Mouse (Mus musculus) midbrain, embryonic 13.5 days (tissue): ENCODE results near the gene Tle4. TPM values are rescaled to one million over a fixed set of nuclear protein-coding genes. Genes with fewer than 3 reads are reported as not detected.
A peak's percentile ranks its signal among the peaks of the same experiment; 100 is the strongest.

Experiments used
- ATAC-seq: fragments of 200-750 bp; cut with Nextera tagmentation; 2 replicates; pipeline ENCODE4 v1.8.0; 2017; ENCODE audit warnings: mild to moderate bottlenecking, moderate TSS enrichment, moderate library complexity
- H3K27ac ChIP-seq: fragments of 300-500 bp; sonication (generic); 2 replicates; pipeline ENCODE4 v1.5.1; 2015; ENCODE audit warnings: inconsistent platforms, mild to moderate bottlenecking, moderate library complexity
- H3K27me3 ChIP-seq: fragments of 300-500 bp; sonication (generic); 2 replicates; pipeline ENCODE4 v1.6.1; 2015; ENCODE audit warnings: mild to moderate bottlenecking, inconsistent platforms
- H3K36me3 ChIP-seq: fragments of 300-500 bp; sonication (generic); 2 replicates; pipeline ENCODE4 v1.6.1; 2015; ENCODE audit warnings: mild to moderate bottlenecking, inconsistent platforms
- H3K4me1 ChIP-seq: fragments of 300-500 bp; sonication (generic); replicated peaks from 2 replicates; pipeline ENCODE4 v1.6.1; 2015; ENCODE audit warnings: inconsistent platforms
- H3K4me2 ChIP-seq: fragments of 300-500 bp; sonication (generic); replicated peaks from 2 replicates; pipeline ENCODE4 v1.6.1; 2015; ENCODE audit warnings: moderate library complexity, mild to moderate bottlenecking, inconsistent platforms
- H3K4me3 ChIP-seq: fragments of 300-500 bp; sonication (generic); replicated peaks from 2 replicates; pipeline ENCODE4 v1.5.1; 2015; ENCODE audit warnings: mild to moderate bottlenecking, inconsistent platforms
- H3K9ac ChIP-seq: fragments of 300-500 bp; sonication (generic); replicated peaks from 2 replicates; pipeline ENCODE4 v1.6.1; 2015; ENCODE audit warnings: mild to moderate bottlenecking, inconsistent platforms
- H3K9me3 ChIP-seq: fragments of 300-500 bp; sonication (generic); 2 replicates; pipeline ENCODE4 v1.6.1; 2016; ENCODE audit warnings: mild to moderate bottlenecking, inconsistent platforms
- WGBS: fragments of 180-500 bp; shearing (Covaris S2); methylation state at CpG from one replicate; pipeline ENCODE4 v1.1.7; 2015; 5-methylcytosine and 5-hydroxymethylcytosine counted together
- polyA plus RNA-seq: library from polyadenylated mRNA; unstranded; fragments of >200 nt; fragmentation: Nextera tagmentation; extraction: Ambion mirVana; gene quantifications from 2 replicates; pipeline ENCODE4 v1.2.1, GENCODE M21; 2015

The Tle4 gene
- polyA plus RNA-seq, 1 experiment from 2014 or later, result 36.1 TPM

GRCm38 (mm10) chr19:14547133-14547842 is 50.6 kb downstream of the Tle4 start:
- H3K27me3 ChIP-seq, result no peaks in the 10 kb centered on the region
- no peak overlapping the region for H3K27ac ChIP-seq
- H3K4me1 ChIP-seq, result peaks cover 11% of the 10 kb centered on the region
- WGBS, result 93% methylated on average over 8 of the region's 8 CpGs
- H3K4me2 ChIP-seq, result no peak overlapping the region
- H3K36me3 ChIP-seq, result no peaks in the 10 kb centered on the region
- no peak overlapping the region for H3K9ac ChIP-seq
- H3K4me3 ChIP-seq, result no peak overlapping the region
- ATAC-seq, result no peak
- H3K9me3 ChIP-seq, result no peaks in the 10 kb centered on the region

- Histone ChIP-seq H3K9ac (no peak overlapping the region), H3K4me2 (no peak overlapping the region), H3K27me3 (no peaks in the 10 kb centered on the region), H3K36me3 (no peaks in the 10 kb centered on the region), H3K4me3 (no peak overlapping the region), H3K4me1 (peaks cover 17% of the 10 kb centered on the region), H3K9me3 (no peaks in the 10 kb centered on the region), H3K27ac (no peak overlapping the region)
- ATAC-seq, result no peak
- 84% methylated on average over 1 of the region's 1 CpGs for WGBS
Measured at GRCm38 (mm10) chr19:14545485-14545884, 52.4 kb downstream of the Tle4 start.

- no peak overlapping the region for H3K27ac ChIP-seq
- H3K36me3 ChIP-seq, result no peaks in the 10 kb centered on the region
- no peaks in the 10 kb centered on the region for H3K27me3 ChIP-seq
- H3K9me3 ChIP-seq, result no peaks in the 10 kb centered on the region
- peaks cover 20% of the 10 kb centered on the region for H3K4me1 ChIP-seq
- H3K9ac ChIP-seq, result no peak overlapping the region
- H3K4me3 ChIP-seq, result no peak overlapping the region
- ATAC-seq, result no peak
- WGBS, result 78% methylated on average over 1 of the region's 1 CpGs
- no peak overlapping the region for H3K4me2 ChIP-seq
Measured at GRCm38 (mm10) chr19:14543305-14543704, 54.5 kb downstream of the Tle4 start.

- no peak overlapping the region for H3K9ac ChIP-seq
- H3K4me3 ChIP-seq, result no peak overlapping the region
- H3K27ac ChIP-seq, result no peak overlapping the region
- ATAC-seq, result no peak
- H3K36me3 ChIP-seq, result no peaks in the 10 kb centered on the region
- no peak overlapping the region for H3K4me2 ChIP-seq
- H3K9me3 ChIP-seq, result no peaks in the 10 kb centered on the region
- peaks cover 20% of the 10 kb centered on the region for H3K4me1 ChIP-seq
- no peaks in the 10 kb centered on the region for H3K27me3 ChIP-seq
- 70% methylated on average over 3 of the region's 3 CpGs for WGBS
Measured at GRCm38 (mm10) chr19:14540678-14541077, 57.2 kb downstream of the Tle4 start.

- Histone ChIP-seq H3K4me1 (peaks cover 8% of the 10 kb centered on the region; the same call in 1 of the 2 replicates), H3K27ac (no peak overlapping the region), H3K36me3 (no peaks in the 10 kb centered on the region), H3K4me3 (no peak overlapping the region), H3K27me3 (no peaks in the 10 kb centered on the region), H3K9ac (no peak overlapping the region), H3K9me3 (no peaks in the 10 kb centered on the region), H3K4me2 (no peak overlapping the region)
- no peak for ATAC-seq
- 76% methylated on average over 2 of the region's 2 CpGs for WGBS
Measured at GRCm38 (mm10) chr19:14536676-14537075, 61.2 kb downstream of the Tle4 start.

GRCm38 (mm10) chr19:14534447-14534846 is 63.4 kb downstream of the Tle4 start:
- Histone ChIP-seq H3K36me3 (no peaks in the 10 kb centered on the region), H3K4me2 (no peak overlapping the region), H3K4me3 (no peak overlapping the region), H3K27me3 (no peaks in the 10 kb centered on the region), H3K9me3 (no peaks in the 10 kb centered on the region), H3K4me1 (no peaks in the 10 kb centered on the region), H3K27ac (no peak overlapping the region), H3K9ac (no peak overlapping the region)
- ATAC-seq, result no peak

GRCm38 (mm10) chr19:14532861-14533260 is 65.0 kb downstream of the Tle4 start:
- 95% methylated on average over 6 of the region's 6 CpGs for whole genome bisulfite sequencing

GRCm38 (mm10) chr19:14520098-14520802 is 77.6 kb downstream of the Tle4 start:
- 0 out of 2 replicates have a peak, but pooled peaks cover 10% of the 10 kb centered on the region for H3K27me3 ChIP-seq
- no peak overlapping the region for H3K4me2 ChIP-seq
- H3K4me3 ChIP-seq, result no peak overlapping the region
- H3K36me3 ChIP-seq, result peaks cover 5% of the 10 kb centered on the region; the same call in 1 of the 2 replicates
- no peak for ATAC-seq
- no peak overlapping the region for H3K9ac ChIP-seq
- peaks cover 14% of the 10 kb centered on the region for H3K4me1 ChIP-seq
- 81% methylated on average over 2 of the region's 2 CpGs for WGBS
- no peak overlapping the region for H3K27ac ChIP-seq
- H3K9me3 ChIP-seq, result no peaks in the 10 kb centered on the region

More at GRCm38 (mm10) chr19:14532861-14533260, 65.0 kb downstream of the Tle4 start:
- Histone ChIP-seq H3K36me3 (no peaks in the 10 kb centered on the region), H3K27me3 (no peaks in the 10 kb centered on the region), H3K4me2 (no peak overlapping the region), H3K9me3 (no peaks in the 10 kb centered on the region), H3K4me3 (no peak overlapping the region), H3K4me1 (no peaks in the 10 kb centered on the region), H3K27ac (no peak overlapping the region), H3K9ac (no peak overlapping the region)
- no peak for ATAC-seq

GRCm38 (mm10) chr19:14519186-14519585 is 78.7 kb downstream of the Tle4 start:
- Histone ChIP-seq H3K4me2 (no peak overlapping the region), H3K4me3 (no peak overlapping the region), H3K36me3 (peaks cover 5% of the 10 kb centered on the region; the same call in 1 of the 2 replicates), H3K4me1 (peaks cover 18% of the 10 kb centered on the region), H3K9me3 (no peaks in the 10 kb centered on the region), H3K9ac (no peak overlapping the region), H3K27ac (no peak overlapping the region), H3K27me3 (0 out of 2 replicates have a peak, but pooled peaks cover 10% of the 10 kb centered on the region)
- no peak for ATAC-seq
- WGBS, result 88% methylated on average over 7 of the region's 7 CpGs

GRCm38 (mm10) chr19:14518438-14519044 is 79.3 kb downstream of the Tle4 start:
- H3K9ac ChIP-seq, result no peak overlapping the region
- no peak overlapping the region for H3K4me2 ChIP-seq
- peaks cover 5% of the 10 kb centered on the region; the same call in 1 of the 2 replicates for H3K36me3 ChIP-seq
- peaks cover 12% of the 10 kb centered on the region; the same call in 1 of the 2 replicates for H3K27me3 ChIP-seq
- ATAC-seq, result peak; percentile 79
- H3K27ac ChIP-seq, result 0 out of 2 replicates have a peak overlapping the region, but pooled peaks have one; percentile 19
- no peaks in the 10 kb centered on the region for H3K9me3 ChIP-seq
- H3K4me3 ChIP-seq, result no peak overlapping the region
- H3K4me1 ChIP-seq, result peaks cover 18% of the 10 kb centered on the region
- WGBS, result 24% methylated on average over 9 of the region's 9 CpGs

GRCm38 (mm10) chr19:14516420-14516819 is 81.4 kb downstream of the Tle4 start:
- Histone ChIP-seq H3K4me1 (peaks cover 18% of the 10 kb centered on the region), H3K4me2 (no peak overlapping the region), H3K27me3 (peaks cover 25% of the 10 kb centered on the region), H3K36me3 (peaks cover 5% of the 10 kb centered on the region; the same call in 1 of the 2 replicates), H3K9me3 (no peaks in the 10 kb centered on the region), H3K4me3 (no peak overlapping the region), H3K9ac (no peak overlapping the region), H3K27ac (no peak overlapping the region)
- no peak for ATAC-seq
- WGBS, result 98% methylated on average over 1 of the region's 1 CpGs

- no peak for ATAC-seq
Measured at GRCm38 (mm10) chr19:14508819-14509218, 89.0 kb downstream of the Tle4 start.

More at GRCm38 (mm10) chr19:14508819-14509218, 89.0 kb downstream of the Tle4 start:
- no peak overlapping the region for H3K27ac ChIP-seq
- no peaks in the 10 kb centered on the region for H3K9me3 ChIP-seq
- H3K4me3 ChIP-seq, result no peak overlapping the region
- H3K9ac ChIP-seq, result no peak overlapping the region
- WGBS, result 17% methylated on average over 4 of the region's 4 CpGs
- peaks cover 22% of the 10 kb centered on the region for H3K27me3 ChIP-seq
- H3K4me2 ChIP-seq, result no peak overlapping the region
- H3K4me1 ChIP-seq, result peaks cover 47% of the 10 kb centered on the region
- no peaks in the 10 kb centered on the region for H3K36me3 ChIP-seq
